Mouse (Mus musculus): ENCODE measurements around the gene Mall.

- no peak for TF ChIP-seq GATA1 (IDR thresholded peaks at IDR 0.05; ENCODE audit: low read length)
- TF ChIP-seq TAL1 (IDR thresholded peaks at IDR 0.05; ENCODE audit: low read length) = no peak
Observed at GRCm38 (mm10) chr2:127760014-127760413, 30.3 kb upstream of the Mall start.
